Mouse (Mus musculus) c-Kit-positive CD71-positive TER-119-negative erythroid progenitor cells, embryonic 14.5 days (primary cell): ENCODE measurements around the gene AW209491.
A peak's percentile ranks its signal among the peaks of the same experiment; 100 is the strongest.

Experiments
- DNase-seq: peaks from one replicate; pipeline ENCODE4 v3.0.0-alpha.2; 2013; ENCODE audit warnings: low read depth

Gene AW209491

DNA sequence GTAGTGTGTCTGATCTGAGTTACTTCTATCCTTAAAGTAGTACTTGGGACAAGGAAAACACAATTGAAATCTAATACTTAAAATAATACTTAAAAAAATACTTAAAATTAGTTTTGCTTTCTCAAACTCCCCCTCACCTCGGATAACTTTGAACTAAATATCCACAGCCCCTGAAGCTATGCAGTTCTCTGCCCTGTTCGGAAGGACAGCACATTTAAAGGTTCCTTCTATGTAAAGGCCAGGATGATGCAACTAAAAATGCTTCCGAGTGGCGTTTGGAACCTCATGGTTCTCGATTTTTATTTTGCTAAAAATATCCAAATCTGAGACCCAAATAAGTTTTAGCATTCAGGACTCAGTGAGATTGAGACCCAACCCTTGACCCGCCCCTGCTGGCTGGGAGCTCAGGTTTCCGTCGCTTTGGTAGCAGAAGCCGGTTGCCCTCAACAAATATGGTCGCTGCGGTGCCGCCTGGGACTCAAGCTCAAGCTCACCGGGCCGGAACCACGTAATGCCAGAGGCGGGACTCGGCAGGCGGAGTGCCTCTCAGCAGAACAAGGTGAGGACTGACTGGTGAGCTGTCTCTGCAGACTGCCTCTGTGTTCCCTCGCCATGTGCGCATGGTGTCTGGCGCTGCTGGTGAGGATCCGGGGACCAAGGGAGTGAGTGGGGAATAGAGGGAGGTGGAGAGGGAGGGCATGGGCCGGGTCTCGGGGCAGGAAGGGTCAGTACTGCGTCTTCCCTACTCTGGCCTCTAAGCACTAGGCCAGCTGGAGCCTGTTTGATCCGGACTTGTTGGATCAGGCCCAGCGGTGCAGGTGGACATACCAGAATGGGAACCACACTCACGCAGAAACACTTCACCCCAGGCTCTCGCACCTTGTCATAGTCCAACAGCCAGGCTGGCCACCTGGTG lies at the start of gene AW209491:
Gene AW209491, plus strand, starts transcription at position 429 of the 916 bp plus-strand sequence.
- peak; percentile 86 for DNase-seq

DNA sequence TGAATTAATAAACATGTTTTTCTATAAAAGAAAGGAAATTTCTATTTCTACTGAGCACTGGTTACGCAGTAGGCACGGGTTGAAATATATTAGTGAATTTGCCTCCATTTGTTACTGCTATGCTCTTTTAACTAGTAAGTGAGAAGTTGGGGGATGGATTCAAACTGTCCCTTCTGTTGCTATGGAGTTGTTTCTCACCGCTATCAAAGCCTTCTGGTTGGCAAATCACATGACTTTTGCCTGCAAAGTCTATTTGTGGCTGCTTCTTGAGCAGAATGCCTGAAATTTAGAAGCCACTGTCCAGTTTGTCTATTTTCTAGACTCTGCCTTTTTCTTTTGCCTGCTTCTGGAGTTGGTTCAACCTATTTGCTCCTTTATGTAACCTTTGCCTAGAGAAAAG lies 49.6 kb upstream of the AW209491 start:
- DNase-seq = no peak

DNA sequence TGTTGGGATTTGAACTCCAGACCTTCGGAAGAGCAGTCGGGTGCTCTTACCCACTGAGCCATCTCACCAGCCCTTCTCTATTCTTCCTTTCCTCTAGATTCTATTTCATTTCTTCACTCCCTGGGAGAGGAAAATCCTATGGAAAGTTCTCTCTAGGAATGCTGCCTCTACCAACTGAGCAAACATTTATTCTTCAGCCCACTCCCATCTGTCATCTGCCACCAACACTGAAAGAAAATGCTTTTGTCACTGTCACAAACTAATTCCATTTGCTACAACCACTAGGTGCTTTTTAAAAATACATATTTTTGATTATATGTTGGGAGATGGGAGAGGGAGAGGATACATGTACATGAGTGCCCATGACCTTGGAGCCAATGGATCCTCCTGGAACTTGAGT lies 27.2 kb upstream of the AW209491 start:
- DNase-seq = no peak

DNA sequence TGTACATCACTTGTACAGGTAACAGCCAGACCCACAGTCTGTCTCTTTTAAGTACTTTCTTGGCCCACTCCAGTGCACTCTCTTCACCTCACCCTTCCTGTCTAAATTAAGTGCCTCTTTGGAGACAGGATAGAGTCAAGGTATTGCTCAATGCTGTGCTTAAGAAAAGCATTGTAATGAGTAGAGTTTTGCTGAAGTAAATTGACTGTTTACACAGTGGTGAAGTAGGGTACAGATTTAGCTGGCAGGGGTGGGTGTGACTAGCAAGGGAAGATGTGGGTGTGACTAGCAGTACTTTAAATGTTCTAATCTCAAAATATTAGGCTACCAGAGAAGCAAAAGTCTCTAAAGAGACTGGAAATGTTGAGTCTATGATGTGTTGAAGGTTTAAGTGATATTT lies 22.3 kb upstream of the AW209491 start:
- DNase-seq = no peak

DNA sequence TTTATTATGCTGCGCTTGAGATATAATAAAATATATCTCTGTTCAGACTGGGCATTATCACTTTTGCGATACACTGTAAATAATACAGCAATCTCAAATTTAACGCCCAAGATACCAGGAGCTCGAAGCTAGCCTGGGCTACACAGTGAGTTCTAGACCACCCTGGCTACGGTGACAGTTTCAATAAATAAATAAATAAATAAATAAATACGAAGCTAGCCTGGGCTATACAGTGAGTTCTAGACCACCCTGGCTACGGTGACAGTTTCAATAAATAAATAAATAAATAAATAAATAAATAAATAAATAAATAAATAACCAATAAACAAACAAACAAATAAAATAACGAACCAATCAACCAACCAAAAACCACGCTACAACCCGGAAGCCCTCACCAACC lies 17.5 kb upstream of the AW209491 start:
- DNase-seq = no peak

DNA sequence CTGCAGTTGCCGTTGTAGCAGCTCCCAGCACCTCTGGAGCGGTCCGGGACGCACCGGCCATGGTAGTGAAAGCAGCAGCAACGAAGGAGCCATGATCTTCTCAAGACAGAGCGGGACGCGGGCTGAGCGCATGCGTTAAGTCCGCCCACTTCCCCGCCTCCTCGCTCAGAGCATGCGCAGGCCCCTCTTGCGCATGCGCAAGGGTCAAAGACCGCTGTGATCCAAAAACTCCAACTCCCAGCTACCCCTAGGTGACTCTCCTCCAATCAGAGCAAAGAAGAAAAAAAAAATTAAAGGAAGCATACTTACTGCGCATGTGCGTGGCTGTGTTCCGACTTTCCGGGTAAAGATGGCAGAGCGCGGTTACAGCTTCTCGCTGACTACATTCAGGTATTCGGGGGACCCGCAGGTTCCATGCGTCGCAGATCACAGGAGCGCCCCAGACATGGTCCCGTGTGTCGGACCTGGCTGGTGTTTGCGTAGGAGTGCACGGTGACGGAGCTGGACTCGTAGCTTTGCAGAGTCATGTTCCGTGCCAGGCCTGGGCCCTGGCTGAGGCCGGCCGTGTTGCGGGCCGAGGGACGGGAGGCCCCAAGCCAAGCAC lies 16.9 kb upstream of the AW209491 start, which contains the start of the genes Mrpl32 and Psma2:
Gene Mrpl32, minus strand, starts transcription at position 240 of the 604 bp plus-strand sequence.
Gene Psma2, plus strand, starts transcription at position 315 of the 604 bp plus-strand sequence.
- DNase-seq = peak; percentile 96

DNA sequence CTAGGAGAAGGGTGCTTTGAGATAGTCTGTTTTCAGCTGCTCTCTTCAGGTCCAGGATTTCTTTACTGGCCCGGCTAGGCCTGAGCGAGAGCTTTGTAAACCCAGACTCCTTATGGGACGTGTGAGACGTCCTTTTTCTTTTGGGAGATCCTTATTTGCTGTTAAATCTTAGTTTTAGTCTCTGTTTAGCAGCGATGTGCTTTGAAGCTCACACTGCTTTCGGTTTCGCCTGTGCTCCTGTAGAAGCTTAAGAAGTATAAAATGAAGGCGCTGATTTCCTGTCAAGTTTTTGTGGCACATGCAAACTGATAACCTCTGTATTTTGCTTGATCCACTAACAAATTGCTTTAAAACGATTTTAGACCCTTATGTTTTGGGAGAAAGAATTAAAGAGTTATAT lies 16.4 kb upstream of the AW209491 start:
- no peak for DNase-seq

DNA sequence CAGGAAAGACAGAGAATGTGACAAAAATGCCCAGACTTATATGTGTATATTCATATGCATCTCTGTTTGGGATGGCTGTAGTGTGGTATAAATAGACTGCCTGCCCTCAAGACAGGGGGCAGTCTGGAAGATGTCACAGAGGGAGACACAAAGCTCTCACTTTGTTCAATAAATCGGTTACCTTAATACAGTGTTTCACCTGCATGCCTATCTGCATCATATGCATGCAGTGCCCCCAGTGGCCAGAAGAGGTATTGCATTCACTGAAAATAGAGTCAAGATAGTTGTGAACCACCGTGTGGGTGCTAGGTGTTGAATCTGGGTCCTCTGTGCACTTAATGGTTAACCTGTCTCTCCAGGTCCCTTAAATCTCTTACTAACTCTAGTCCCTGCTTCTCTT lies 11.2 kb upstream of the AW209491 start:
- peak; percentile 58 for DNase-seq

DNA sequence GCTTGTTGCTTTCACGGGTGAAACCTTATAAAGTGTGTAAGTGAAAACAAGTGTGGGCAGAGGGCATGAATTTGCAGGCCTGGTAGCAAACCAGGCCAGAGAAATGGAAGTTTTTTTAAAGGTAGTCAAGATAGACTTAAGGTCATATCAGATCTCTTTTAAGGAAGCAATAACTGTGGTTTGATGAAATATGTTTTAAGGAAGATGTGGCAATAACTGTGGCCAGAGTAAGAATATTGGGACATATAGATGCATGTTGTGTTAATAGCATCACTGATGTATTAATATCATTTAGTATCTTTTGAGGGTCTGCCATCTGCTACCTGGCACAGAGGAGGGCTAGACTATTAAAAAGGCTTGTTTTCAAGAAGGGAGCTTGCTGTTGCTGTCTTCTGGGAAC lies 10.0 kb downstream of the AW209491 start:
- DNase-seq = no peak

DNA sequence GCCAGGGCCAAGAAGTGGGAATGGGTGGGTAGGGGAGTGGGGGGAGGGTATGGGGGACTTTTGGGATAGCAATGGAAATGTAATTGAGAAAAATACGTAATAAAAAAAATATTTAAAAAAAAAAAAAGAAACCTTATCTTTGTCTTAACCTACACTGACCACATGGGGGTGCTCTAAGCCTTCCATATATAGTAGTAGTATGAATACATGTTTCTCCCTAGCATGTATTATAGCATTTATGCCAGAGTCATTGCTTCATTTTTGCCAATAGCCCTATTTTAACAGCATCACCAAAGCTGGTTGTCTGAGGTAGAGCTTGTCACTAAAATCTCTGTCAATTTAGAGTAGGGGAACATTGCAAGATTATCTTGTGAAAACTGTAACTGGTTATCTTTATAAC lies 19.3 kb downstream of the AW209491 start:
- peak; percentile 19 for DNase-seq

DNA sequence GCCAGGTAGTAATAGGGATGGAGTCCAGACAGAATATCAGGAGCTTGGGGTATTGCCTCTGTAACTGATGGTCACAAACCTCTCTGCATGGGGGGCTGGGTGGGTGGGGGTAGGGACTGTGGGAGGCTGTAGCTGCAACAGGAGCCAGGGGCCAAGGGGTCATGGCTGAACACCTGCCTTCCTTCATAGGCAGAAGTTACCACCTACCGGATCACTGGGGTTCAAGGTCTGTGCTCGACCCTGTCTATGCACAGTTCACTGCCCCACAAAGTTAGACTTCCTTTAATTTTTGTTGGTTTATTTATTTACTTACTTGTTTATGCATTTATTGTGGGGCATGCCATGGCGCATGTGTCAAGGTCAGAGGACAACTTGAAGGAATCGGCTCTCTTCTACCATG lies 37.2 kb downstream of the AW209491 start:
- no peak for DNase-seq

DNA sequence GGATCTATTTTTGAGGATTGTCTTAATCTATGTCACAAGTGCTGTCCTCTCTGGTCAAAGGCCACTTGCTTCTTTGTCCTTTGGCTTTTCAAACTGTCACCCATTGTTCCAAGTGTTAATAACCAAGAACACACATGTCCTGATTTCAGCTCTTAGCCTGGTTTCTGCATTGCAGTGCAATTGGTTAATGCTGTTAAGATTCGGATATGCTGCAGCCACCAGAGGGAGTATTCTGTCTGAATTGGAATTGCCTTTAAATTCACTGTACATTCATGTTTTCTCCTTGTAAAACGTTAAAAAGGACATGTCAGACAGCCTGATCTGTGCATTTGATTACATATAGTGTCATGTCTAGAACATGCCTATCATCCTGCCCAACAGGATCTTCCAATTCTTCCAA lies 40.4 kb downstream of the AW209491 start:
- no peak for DNase-seq
